Mouse (Mus musculus): ENCODE data around the gene Cnih2.
"Not testable (repeated sequence)": the region's sequence is repeated elsewhere in the genome, so short reads cannot be mapped to it uniquely, and the experiment has no call there.

Cnih2 gene

DNA sequence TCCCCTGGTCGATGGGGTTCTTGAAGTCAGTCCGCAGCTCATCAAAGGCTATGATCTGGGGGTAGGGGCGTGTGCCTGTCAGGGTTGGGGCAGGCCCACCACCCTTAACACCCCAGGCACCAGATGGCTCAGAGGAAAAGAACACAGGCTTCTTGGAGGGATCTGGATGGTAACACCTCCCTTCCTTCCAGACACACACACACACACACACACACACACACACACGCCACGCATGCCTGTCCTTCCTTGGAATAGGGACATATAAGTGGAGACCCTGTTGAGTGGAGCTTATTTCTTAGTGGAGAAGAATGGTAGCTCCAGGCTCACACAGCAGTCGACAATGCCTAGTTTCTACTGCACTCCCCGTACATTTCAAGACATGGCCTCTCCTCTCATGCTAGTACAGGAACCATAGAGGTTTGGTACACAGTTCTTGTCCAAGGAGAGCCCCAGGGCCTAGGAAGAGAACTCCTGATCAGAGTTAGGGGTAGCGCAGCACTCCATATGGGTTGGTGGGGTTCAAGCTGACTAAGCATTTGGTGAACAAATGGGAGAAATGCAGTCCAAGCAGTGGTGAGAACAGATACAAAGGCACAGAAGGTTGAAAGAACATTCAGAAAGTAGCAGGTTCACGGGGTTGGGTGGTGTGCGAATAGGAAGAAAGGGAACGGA lies 3.4 kb downstream of the Cnih2 start:
- ATAC-seq (ENCODE audit: insufficient number of reproducible peaks, low FRiP score, low TSS enrichment): no peak

- peak; percentile 54; the same call in 1 of the 2 replicates for ATAC-seq (ENCODE audit: insufficient number of reproducible peaks, low FRiP score, low TSS enrichment)
Measured at GRCm38 (mm10) chr19:5094243-5094632, 4.1 kb downstream of the Cnih2 start.

DNA sequence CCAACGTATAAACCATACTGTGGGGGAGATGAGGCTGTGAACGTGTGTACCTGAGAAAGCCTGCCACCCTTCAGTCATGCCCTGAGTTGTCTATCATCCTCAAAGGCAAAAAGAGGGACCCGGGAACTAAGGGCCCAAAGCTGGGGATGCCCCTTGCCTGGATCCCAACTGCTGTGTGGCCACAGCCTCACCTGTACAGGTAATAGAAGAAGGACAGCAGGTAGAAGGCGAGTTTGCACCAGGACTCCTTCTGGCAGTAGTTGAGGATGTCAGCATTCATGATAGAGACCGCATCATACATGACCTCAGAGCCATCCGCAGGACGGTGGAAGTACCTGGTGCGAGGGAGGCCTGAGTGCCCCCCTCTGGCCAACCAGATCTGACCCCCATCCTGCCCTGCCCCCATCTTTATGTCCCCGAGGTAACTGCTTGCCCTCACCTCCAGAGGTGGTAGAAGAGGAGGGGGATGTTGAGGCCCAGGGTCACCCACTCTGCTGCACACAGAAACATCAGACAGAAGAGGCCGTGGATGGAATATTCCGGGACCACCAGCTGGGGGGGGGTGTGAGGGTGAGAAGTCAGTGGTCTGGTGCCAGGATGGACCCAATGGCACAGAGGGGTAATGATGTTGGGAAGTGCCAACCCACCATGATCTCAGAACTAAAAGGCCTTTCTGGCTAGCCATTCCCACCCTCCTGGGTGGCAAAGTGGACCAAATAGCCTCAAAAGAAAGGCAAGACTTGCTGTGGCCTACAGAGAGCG lies 4.7 kb downstream of the Cnih2 start:
- ATAC-seq (ENCODE audit: insufficient number of reproducible peaks, low FRiP score, low TSS enrichment): no peak

- no peak for ATAC-seq (ENCODE audit: insufficient number of reproducible peaks, low FRiP score, low TSS enrichment)
Measured at GRCm38 (mm10) chr19:5092083-5092482, 6.2 kb downstream of the Cnih2 start.

DNA sequence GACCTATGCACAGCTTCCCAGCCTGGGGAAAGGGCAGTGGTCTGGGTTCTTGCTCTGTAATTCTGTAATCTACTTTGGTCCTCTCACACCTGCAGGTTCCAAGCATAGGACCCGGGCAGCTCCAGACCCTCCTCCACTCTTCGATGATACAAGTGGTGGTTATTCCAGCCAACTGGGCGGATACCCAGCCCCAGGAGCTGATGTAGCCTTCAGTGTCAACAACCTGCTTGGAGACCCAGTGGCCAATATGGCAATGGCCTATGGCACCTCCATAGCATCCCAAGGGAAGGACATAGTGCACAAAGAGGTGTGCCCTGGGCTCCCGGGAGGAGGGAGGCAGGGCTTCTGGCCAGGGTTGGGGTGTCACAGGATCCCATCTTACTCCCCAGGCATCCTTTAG lies 9.0 kb downstream of the Cnih2 start:
- ATAC-seq (ENCODE audit: insufficient number of reproducible peaks, low FRiP score, low TSS enrichment): no peak

DNA sequence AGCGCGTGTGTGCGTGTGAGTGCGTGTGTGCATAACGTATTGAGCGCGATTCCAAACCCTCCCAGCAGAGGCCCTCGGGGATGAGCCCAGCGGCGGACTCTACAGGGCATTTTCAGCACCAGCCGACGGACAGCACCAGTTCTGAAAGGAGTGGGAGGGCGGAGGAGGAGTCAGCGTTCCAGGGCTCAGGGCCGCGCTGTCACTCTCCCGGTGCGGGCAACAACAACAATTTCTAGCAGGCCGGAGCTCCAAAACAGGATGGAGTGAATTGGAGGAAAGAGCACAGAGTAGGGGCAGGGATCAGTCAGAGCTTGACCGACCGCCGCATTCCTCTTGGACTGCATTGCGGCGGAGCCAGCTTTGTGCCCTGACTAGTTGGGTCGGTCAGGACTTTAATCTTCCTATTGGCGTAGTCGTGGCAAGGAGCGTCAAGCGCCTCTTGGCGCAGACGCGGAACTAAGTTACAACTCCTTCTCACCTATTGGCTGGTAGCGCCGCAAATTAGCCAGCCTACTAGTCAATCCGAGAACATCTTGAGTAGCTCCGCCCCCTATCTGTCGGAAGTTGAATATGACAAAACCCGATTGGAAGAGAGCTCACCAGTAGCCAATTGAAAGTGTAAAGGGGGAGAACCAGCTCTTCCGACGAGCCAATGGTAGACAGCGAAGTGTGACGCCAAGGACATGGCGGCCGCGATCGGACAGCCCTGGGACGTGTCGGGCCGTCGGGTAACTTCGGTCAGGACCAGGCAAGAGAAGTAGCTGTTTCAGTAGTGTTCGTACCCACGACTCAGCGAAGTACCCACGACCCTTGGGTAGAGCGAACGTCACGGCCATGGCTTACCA lies 10.2 kb downstream of the Cnih2 start, which contains the start of gene Yif1a:
Gene Yif1a (plus strand): TSS at position 655 of the 845 bp plus-strand sequence.
- peak; percentile 77 for ATAC-seq (ENCODE audit: insufficient number of reproducible peaks, low FRiP score, low TSS enrichment)

GRCm38 (mm10) chr19:5086533-5086932 lies 11.8 kb downstream of the Cnih2 start:
- not testable (repeated sequence) for ATAC-seq (ENCODE audit: insufficient number of reproducible peaks, low FRiP score, low TSS enrichment)

GRCm38 (mm10) chr19:5085145-5085863 lies 13.0 kb downstream of the Cnih2 start, which contains the start of gene Tmem151a:
Tmem151a (minus strand) TSS chr19:5085531.
- ATAC-seq (ENCODE audit: insufficient number of reproducible peaks, low FRiP score, low TSS enrichment): peak; percentile 11; the same call in 1 of the 2 replicates

DNA sequence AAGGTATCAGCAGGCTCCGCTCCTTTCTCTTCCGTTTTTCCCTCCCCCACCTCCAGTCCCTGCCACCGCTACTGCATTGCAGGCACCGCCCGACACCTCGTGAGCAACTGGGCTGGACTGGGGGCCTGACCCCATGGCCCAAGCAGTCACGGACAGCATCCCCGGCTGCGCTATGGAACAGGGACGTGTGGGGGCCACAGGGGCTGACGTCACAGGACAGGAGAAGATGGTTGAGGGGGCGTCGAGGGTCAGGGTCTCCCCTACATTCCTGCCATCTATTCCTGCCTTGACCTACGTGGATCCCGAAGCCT lies 13.5 kb downstream of the Cnih2 start:
- no peak for ATAC-seq (ENCODE audit: insufficient number of reproducible peaks, low FRiP score, low TSS enrichment)

DNA sequence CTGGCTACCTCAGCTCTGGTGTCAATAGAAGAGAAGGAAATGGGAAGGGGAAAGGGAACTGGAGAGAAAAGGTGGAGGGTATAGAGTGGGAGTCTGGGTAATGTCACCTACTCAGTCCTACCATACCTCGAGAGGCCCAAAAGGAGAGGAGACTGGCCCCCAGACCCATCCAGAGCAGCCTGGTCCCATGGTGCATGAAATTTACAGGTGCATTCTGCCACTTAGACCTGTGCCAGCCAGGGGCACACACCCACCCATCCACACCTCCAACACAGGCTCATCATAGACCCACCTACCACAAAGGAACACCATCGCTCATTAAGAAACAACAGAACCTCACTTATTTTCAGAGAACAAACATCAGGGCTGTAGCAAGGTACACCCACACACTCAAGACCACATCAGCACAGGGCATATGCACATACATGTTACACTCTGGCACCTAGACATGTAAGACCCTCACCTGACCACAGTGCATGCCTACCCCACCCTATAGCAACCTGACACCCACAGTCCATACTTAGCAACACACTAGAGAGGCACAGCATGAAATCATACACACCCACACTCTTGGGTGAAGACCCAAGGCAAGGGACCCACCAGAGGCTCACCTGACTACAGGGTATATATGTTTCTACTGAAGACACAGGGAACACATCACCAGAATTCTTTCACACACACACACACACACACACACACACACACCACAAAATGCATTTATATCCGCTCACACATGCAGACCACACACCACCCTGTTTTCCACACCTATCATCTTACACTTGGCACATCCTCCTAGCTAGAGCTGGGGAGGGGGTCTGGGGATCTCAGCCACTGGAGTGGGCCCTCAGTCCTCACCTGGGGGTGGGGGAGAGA lies 14.1 kb downstream of the Cnih2 start:
- no peak for ATAC-seq (ENCODE audit: insufficient number of reproducible peaks, low FRiP score, low TSS enrichment)

DNA sequence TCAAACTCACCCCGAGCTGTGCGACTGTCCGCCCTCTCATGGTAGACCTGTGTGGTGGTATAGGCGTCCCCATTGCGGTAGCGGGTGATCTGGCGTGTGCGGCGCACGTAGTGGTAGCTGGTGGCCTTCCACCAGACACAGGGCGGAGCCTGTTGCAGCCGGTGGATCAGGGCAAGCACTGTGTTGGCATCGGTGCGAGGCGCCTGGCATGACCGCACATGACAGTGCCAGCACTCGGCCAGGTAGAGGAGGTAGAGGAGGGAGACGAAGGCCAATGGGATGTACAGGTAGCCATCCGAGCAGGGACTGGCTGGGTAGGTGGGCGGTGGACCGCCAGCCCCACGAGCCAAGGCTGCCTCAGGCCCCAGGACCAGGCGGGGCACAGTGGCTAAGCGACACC lies 15.7 kb downstream of the Cnih2 start:
- ATAC-seq (ENCODE audit: insufficient number of reproducible peaks, low FRiP score, low TSS enrichment): no peak

GRCm38 (mm10) chr19:5082005-5082404 lies 16.3 kb downstream of the Cnih2 start:
- ATAC-seq (ENCODE audit: insufficient number of reproducible peaks, low FRiP score, low TSS enrichment): no peak

GRCm38 (mm10) chr19:5079279-5079678 lies 19.0 kb downstream of the Cnih2 start:
- ATAC-seq (ENCODE audit: insufficient number of reproducible peaks, low FRiP score, low TSS enrichment): no peak

DNA sequence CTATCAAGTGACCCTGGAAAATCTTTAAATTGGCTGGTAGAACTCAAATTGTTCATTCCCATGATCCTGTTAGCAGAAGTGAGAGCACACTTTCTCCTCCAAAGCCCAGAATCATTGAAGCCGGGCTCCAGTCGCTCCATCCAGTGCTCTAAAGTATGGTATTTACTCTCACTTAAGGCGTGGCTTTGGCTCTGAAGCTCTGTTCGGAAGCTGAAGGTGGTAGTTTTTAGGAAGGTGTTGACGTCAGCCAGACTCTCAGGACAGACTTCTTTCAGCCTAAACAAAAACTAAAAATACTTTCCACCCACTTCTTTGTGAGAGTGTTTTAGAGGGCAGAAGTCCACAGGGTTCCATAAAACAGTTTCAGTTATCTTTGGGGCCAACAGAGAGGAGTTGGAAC lies 24.8 kb downstream of the Cnih2 start:
- no peak for ATAC-seq (ENCODE audit: insufficient number of reproducible peaks, low FRiP score, low TSS enrichment)

- no peak; the same call in 1 of the 2 replicates for ATAC-seq (ENCODE audit: insufficient number of reproducible peaks, low FRiP score, low TSS enrichment)
Measured at GRCm38 (mm10) chr19:5073028-5073427, 25.3 kb downstream of the Cnih2 start.

GRCm38 (mm10) chr19:5072389-5073019 lies 25.8 kb downstream of the Cnih2 start:
- no peak for ATAC-seq (ENCODE audit: insufficient number of reproducible peaks, low FRiP score, low TSS enrichment)

GRCm38 (mm10) chr19:5071545-5072369 lies 26.6 kb downstream of the Cnih2 start:
- no peak for ATAC-seq (ENCODE audit: insufficient number of reproducible peaks, low FRiP score, low TSS enrichment)

DNA sequence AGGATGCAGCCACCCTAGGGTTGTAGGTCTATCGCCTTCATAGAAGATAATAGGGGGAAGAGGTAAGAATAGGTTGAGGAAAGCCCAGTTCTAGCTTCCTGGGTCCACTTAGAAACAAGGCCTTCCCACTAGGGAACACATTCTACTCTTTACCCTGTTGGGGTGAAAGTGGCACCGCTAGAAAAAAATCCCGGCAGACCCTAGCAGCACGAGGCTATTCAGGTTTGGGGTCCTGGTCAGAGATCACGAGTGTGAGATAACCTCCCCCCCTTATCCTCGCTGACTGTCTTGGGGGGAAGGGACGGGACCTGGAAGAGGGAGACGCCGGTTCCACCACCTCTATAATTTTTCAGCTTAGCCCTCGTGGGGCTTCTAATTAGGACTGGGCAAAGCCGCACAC lies 27.2 kb downstream of the Cnih2 start:
- no peak for ATAC-seq (ENCODE audit: insufficient number of reproducible peaks, low FRiP score, low TSS enrichment)

Measured in cerebellum, adult (tissue).